Mouse (Mus musculus): ENCODE results near the gene Ptges2. TPM values are rescaled to one million over a fixed set of nuclear protein-coding genes. Genes with fewer than 3 reads are reported as not detected.

Ptges2 gene
- total RNA-seq, 1 experiment = 24.9 TPM

DNA sequence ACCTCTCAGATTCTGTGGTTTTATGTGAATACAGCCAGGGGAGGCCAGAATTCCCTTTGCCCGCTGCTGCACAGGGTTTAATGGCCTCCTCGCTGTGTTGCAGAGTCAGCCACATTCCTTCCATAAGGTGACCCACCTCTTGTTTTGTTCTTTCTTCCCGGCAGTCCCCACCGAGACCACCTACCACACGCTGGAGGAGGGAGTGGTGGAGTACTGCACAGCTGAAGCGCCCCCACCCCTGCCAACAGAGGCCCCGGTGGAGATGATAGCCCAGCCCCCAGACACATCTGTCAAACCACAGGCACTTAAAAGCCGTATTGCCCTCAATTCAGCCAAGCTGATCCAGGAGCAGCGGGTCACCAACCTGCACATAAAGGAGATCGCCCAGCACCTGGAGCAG is 58.9 kb downstream of the Ptges2 start:
- Histone ChIP-seq H3K4me1 (ENCODE audit: control insufficient read depth in 2 of 2, insufficient read depth in 2 of 2, low read length in 2 of 2, poor library complexity in 1 of 2) (peaks cover 5 to 25% of the 10 kb centered on the region in 2 experiments; a peak in 2 of 4 replicates), H3K9me3 (ENCODE audit: control insufficient read depth, insufficient read depth, low read depth, low read length) (no peaks in the 10 kb centered on the region), H3K27ac (ENCODE audit: insufficient read depth, low read depth, low read length, poor library complexity, severe bottlenecking) (peak overlapping the region; percentile 2; the same call in 1 of the 2 replicates), H3K4me3 (ENCODE audit: insufficient read depth in 1 of 2, low read depth in 1 of 2, low read length in 2 of 2, poor library complexity in 1 of 2, severe bottlenecking in 1 of 2) (peak overlapping the region; percentile 6 to 37; a peak in 1 of 4 replicates), H3K36me3 (ENCODE audit: control insufficient read depth, insufficient read depth, low read length, poor library complexity, severe bottlenecking) (no peaks in the 10 kb centered on the region), H3K9ac (ENCODE audit: insufficient read depth, low read depth, low read length, poor library complexity, severe bottlenecking) (peak overlapping the region; percentile 30; the same call in 1 of the 2 replicates)
- TF ChIP-seq ZC3H11A (IDR thresholded peaks at IDR 0.05; ENCODE audit: borderline replicate concordance, low read depth, low read length) = no peak
- TF ChIP-seq HCFC1 (IDR thresholded peaks at IDR 0.05; ENCODE audit: borderline replicate concordance, insufficient read depth, low read length) = no peak
- TF ChIP-seq CHD2 (IDR thresholded peaks at IDR 0.05; ENCODE audit: low read depth, low read length) = no peak
- TF ChIP-seq ZNF384 (IDR thresholded peaks at IDR 0.05; ENCODE audit: low read depth, low read length) = no peak
- in situ Hi-C loops (cut with MboI; ENCODE audit: low sequenced_read_pairs in 2 of 2, unreplicated experiment in 2 of 2) = no loop called here
- no peak for DNase-seq (ENCODE audit: low read depth, low spot score)

DNA sequence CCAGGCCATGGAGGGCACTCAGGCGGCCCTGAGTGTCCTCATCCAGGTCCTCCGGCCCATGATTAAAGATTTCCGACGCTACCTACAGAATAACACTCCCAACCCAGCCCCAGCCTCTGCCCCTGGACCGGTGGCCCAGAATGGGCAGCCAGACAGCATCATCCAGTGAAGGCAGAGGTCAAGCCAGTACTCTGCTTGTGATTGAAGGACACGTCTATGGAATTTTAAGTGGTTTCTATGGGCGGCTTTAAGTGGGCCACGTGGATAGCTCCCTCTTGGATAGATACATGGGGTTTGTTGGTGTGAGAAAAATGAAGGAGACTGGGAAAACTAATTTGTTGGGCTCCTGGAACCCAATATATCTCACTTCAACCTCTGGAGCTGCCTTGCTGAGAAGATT is 59.4 kb downstream of the Ptges2 start:
- Histone ChIP-seq H3K27ac (ENCODE audit: insufficient read depth, low read depth, low read length, poor library complexity, severe bottlenecking) (peak overlapping the region; percentile 2; the same call in 1 of the 2 replicates), H3K9ac (ENCODE audit: insufficient read depth, low read depth, low read length, poor library complexity, severe bottlenecking) (peak overlapping the region; percentile 30; the same call in 1 of the 2 replicates), H3K4me3 (ENCODE audit: insufficient read depth in 1 of 2, low read depth in 1 of 2, low read length in 2 of 2, poor library complexity in 1 of 2, severe bottlenecking in 1 of 2) (peak overlapping the region; percentile 6 to 37; a peak in 1 of 4 replicates), H3K4me1 (ENCODE audit: control insufficient read depth in 2 of 2, insufficient read depth in 2 of 2, low read length in 2 of 2, poor library complexity in 1 of 2) (peaks cover 5 to 25% of the 10 kb centered on the region in 2 experiments; a peak in 2 of 4 replicates), H3K36me3 (ENCODE audit: control insufficient read depth, insufficient read depth, low read length, poor library complexity, severe bottlenecking) (no peaks in the 10 kb centered on the region), H3K9me3 (ENCODE audit: control insufficient read depth, insufficient read depth, low read depth, low read length) (no peaks in the 10 kb centered on the region)
- DNase-seq (ENCODE audit: low read depth, low spot score) = no peak
- TF ChIP-seq MAFK (IDR thresholded peaks at IDR 0.05; ENCODE audit: insufficient read depth, low read depth, low read length) (no peak), ZNF384 (IDR thresholded peaks at IDR 0.05; ENCODE audit: low read depth, low read length) (no peak), HCFC1 (IDR thresholded peaks at IDR 0.05; ENCODE audit: borderline replicate concordance, insufficient read depth, low read length) (no peak), ZC3H11A (IDR thresholded peaks at IDR 0.05; ENCODE audit: borderline replicate concordance, low read depth, low read length) (no peak), CHD2 (IDR thresholded peaks at IDR 0.05; ENCODE audit: low read depth, low read length) (no peak)
- in situ Hi-C loops (cut with MboI; ENCODE audit: low sequenced_read_pairs in 2 of 2, unreplicated experiment in 2 of 2) = no loop called here

Other genes starting within 250 kb of the Ptges2 start
- 75.1 and 88.5 TPM in 2 replicates for gene Prrc2b, start 244.8 kb upstream of the Ptges2 start, total RNA-seq (2012; rRNA removed)
- gene Pomt1, start 159.3 kb upstream of the Ptges2 start, total RNA-seq (2012; rRNA removed) = 36.5 and 63.7 TPM in 2 replicates
- 52.1 and 56.8 TPM in 2 replicates for gene Uck1, start 135.7 kb upstream of the Ptges2 start, total RNA-seq (2012; rRNA removed)
- 42.2 and 49.9 TPM in 2 replicates for gene Golga2, start 108.5 kb upstream of the Ptges2 start, total RNA-seq (2012; rRNA removed)
- gene Swi5, start 107.8 kb upstream of the Ptges2 start, total RNA-seq (2012; rRNA removed) = 172 and 280 TPM in 2 replicates
- gene Ciz1, start 43.6 kb upstream of the Ptges2 start, total RNA-seq (2012; rRNA removed) = 13.6 and 18.7 TPM in 2 replicates
- gene Dnm1, start 42.6 kb upstream of the Ptges2 start, total RNA-seq (2012; rRNA removed) = 1.5 and 2.5 TPM in 2 replicates
- gene 1110008P14Rik, start 14.0 kb upstream of the Ptges2 start, total RNA-seq (2012; rRNA removed) = 20.0 and 31.3 TPM in 2 replicates
- not detected in 2 replicates for gene Lcn2, start 7.6 kb upstream of the Ptges2 start, total RNA-seq (2012; rRNA removed)
- 2.1 and 2.5 TPM in 2 replicates for gene Naif1, start 54.6 kb downstream of the Ptges2 start, total RNA-seq (2012; rRNA removed)
- gene Slc25a25, start 55.5 kb downstream of the Ptges2 start, total RNA-seq (2012; rRNA removed) = 22.1 and 23.4 TPM in 2 replicates
- gene Fam102a, start 139.4 kb downstream of the Ptges2 start, total RNA-seq (2012; rRNA removed) = 11.6 TPM in 2 replicates
- 38.0 and 44.1 TPM in 2 replicates for gene Dpm2, start 175.0 kb downstream of the Ptges2 start, total RNA-seq (2012; rRNA removed)
- gene Pip5kl1, start 178.9 kb downstream of the Ptges2 start, total RNA-seq (2012; rRNA removed) = 3.5 and 5.0 TPM in 2 replicates
- 0.37 and 0.71 TPM in 2 replicates for gene 9430097D07Rik, start 179.8 kb downstream of the Ptges2 start, total RNA-seq (2012; rRNA removed)
- gene St6galnac4, start 191.2 kb downstream of the Ptges2 start, total RNA-seq (2012; rRNA removed) = 9.4 and 14.8 TPM in 2 replicates
- gene St6galnac6, start 203.8 kb downstream of the Ptges2 start, total RNA-seq (2012; rRNA removed) = 18.0 and 27.2 TPM in 2 replicates
- gene Ak1, start 225.9 kb downstream of the Ptges2 start, total RNA-seq (2012; rRNA removed) = 77.4 and 90.8 TPM in 2 replicates

All from ES-E14 (cell line).